Mouse (Mus musculus) liver, embryonic 14.5 days (tissue): ENCODE data around the gene Angptl8. TPM values are rescaled to one million over a fixed set of nuclear protein-coding genes. Genes with fewer than 3 reads are reported as not detected.

Experiments used
- ATAC-seq: fragments of 200-750 bp; cut with Nextera tagmentation; 2 replicates; pipeline ENCODE4 v1.8.0; 2017; ENCODE audit warnings: moderate number of reproducible peaks, mild to moderate bottlenecking, moderate library complexity; ENCODE audit not compliant: insufficient read depth
- DNase-seq, 3 experiments: peaks; one replicate each; pipeline ENCODE4 v3.0.0-alpha.2; 2012 to 2013; ENCODE audit warnings: low read depth in 3 of 3, low spot score in 3 of 3
- H3K27ac ChIP-seq: fragments of 300-500 bp; sonication (generic); 2 replicates; pipeline ENCODE4 v1.5.1; 2014; ENCODE audit warnings: moderate library complexity, mild to moderate bottlenecking, control low read depth, inconsistent platforms
- H3K27me3 ChIP-seq: fragments of 300-500 bp; sonication (generic); 2 replicates; pipeline ENCODE4 v1.6.1; 2014; ENCODE audit warnings: mild to moderate bottlenecking, low read length, moderate library complexity; ENCODE audit not compliant: control insufficient read depth, insufficient read depth
- H3K36me3 ChIP-seq: fragments of 300-500 bp; sonication (generic); replicated peaks from 2 replicates; pipeline ENCODE4 v1.6.1; 2014; ENCODE audit warnings: low read depth; ENCODE audit not compliant: control insufficient read depth, insufficient read depth
- H3K4me1 ChIP-seq, 2 experiments: fragments of 200-500 bp in 1 of 2; fragments of 300-500 bp in 1 of 2; sonication (generic) in 1 of 2; replicated peaks; 2 replicates each; pipeline ENCODE4 v1.6.1; 2012 to 2014; ENCODE audit warnings: antibody characterized with exemption in 1 of 2, inconsistent platforms in 1 of 2, low read length in 1 of 2; ENCODE audit not compliant: control insufficient read depth in 2 of 2, insufficient read depth in 2 of 2
- H3K4me2 ChIP-seq: fragments of 300-500 bp; sonication (generic); 2 replicates; pipeline ENCODE4 v1.6.1; 2014; ENCODE audit warnings: low read depth, mild to moderate bottlenecking, control low read depth, moderate library complexity
- H3K4me3 ChIP-seq, 2 experiments: fragments of 200-500 bp in 1 of 2; fragments of 300-500 bp in 1 of 2; sonication (generic) in 1 of 2; 2 replicates each; pipeline ENCODE4 v1.5.1; 2012 to 2014; ENCODE audit warnings: low read depth in 2 of 2, low read length in 2 of 2, mild to moderate bottlenecking in 2 of 2, control low read depth in 1 of 2, inconsistent platforms in 1 of 2, moderate library complexity in 1 of 2; ENCODE audit not compliant: insufficient read depth in 1 of 2
- H3K9ac ChIP-seq: fragments of 300-500 bp; sonication (generic); replicated peaks from 2 replicates; pipeline ENCODE4 v1.6.1; 2014; ENCODE audit warnings: mild to moderate bottlenecking, control low read depth, moderate library complexity
- H3K9me3 ChIP-seq: fragments of 300-500 bp; sonication (generic); 2 replicates; pipeline ENCODE4 v1.6.1; 2016; ENCODE audit warnings: low read length, mixed read lengths; ENCODE audit not compliant: control insufficient read depth
- CTCF ChIP-seq: IDR thresholded peaks from 2 replicates; pipeline ENCODE4 v1.5.1; 2016; ENCODE audit warnings: antibody characterized with exemption, low read depth, control low read depth
- EP300 ChIP-seq: IDR thresholded peaks from 2 replicates; pipeline ENCODE4 v1.6.1; 2016; ENCODE audit warnings: antibody characterized with exemption, low read depth
- WGBS: fragments of 180-500 bp; shearing (Covaris S2); extraction: QIAGEN DNeasy Blood & Tissue Kit; methylation state at CpG from one replicate; pipeline ENCODE4 v1.1.7; 2014; ENCODE audit not compliant: insufficient replicate concordance; 5-methylcytosine and 5-hydroxymethylcytosine counted together
- polyA plus RNA-seq, 2 experiments: library from polyadenylated mRNA; depleted of rRNA in 1 of 2; stranded (reverse) in 1 of 2; unstranded in 1 of 2; fragments of >200 nt; fragmentation: Nextera tagmentation in 1 of 2; extraction: Ambion mirVana in 1 of 2; gene quantifications; 2 replicates each; pipeline versions ENCODE4 v1.2.1 to v1.2.3; 2012 to 2014

Gene Angptl8
- polyA plus RNA-seq, 2 experiments: 19.6 to 20.4 TPM

DNA sequence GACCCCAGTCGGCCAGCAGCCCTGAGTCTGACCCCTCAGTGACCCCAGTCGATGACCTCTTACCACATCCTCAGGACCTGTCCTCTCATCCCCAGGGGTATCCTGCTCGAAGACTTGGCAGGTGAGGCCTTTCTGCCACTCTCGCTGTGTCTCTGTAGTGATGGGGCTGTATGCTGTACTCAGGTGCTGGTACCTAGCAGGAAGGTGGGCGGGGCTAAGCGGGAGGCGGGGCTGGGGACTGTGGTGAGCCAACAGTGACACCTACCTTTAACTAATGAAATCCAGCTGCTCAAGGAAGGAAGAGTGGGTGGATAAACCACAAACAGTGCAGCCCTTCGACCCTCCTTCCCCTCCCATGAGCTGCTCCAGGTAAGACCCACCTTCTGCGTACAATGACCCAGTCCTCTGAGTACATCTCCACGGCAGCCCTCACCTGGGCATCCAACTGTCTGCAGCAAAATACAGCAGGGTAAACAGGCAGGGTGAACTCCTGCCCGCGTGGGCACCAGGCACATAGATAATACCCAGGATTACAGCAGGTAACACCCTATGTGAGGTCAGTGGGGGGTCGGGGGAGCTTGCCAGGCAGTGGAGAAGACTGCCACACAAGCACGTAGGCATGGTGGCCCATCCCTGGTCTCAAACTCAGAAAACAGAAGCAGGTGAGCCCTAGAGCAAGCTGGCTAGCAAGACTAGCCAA is 10.2 kb downstream of the Angptl8 start:
- Histone ChIP-seq H3K4me1 (peaks cover 0 to 7% of the 10 kb centered on the region in 2 experiments; a peak in 1 of 4 replicates), H3K4me3 (no peak overlapping the region), H3K4me2 (no peak overlapping the region), H3K9me3 (no peaks in the 10 kb centered on the region), H3K27me3 (no peaks in the 10 kb centered on the region), H3K9ac (no peak overlapping the region), H3K36me3 (no peaks in the 10 kb centered on the region), H3K27ac (no peak overlapping the region)
- DNase-seq (no peak), ATAC-seq (peak; percentile 20; the same call in 1 of the 2 replicates)
- TF ChIP-seq CTCF (0 out of 2 replicates have a peak, but pooled peaks have one; percentile 21), EP300 (no peak)
- WGBS: 46% methylated on average over 14 of the region's 14 CpGs

DNA sequence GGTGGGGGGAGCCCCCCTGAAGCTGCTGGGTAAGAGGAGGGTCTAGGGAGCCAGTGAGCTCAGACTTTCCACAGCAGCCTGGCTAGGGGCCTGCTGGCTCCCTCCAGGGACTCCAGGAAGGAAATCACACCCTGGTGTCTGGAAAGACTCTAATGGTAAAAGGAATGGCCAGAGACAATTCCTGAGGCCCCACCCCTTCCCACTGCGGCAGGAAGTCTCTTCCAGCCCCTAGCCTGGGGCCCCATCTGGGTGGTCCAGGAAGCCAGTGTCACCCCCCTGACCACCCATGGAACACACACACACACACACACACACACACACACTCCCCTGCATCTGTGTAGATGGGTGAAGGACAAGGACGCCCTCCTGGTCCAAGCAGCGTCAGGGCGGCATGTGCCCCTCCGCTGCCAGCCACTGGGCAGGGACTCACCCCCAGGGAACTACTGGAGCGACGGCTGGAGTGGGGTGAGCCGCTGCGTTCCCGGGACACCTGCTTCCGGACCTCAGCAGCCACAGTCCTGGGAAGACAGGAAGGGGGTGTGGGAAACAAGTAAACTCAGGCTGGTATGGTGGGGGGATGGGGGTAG is 11.5 kb downstream of the Angptl8 start:
- Histone ChIP-seq H3K4me2 (no peak overlapping the region), H3K36me3 (no peaks in the 10 kb centered on the region), H3K4me3 (no peak overlapping the region), H3K4me1 (peaks cover under 1 to 7% of the 10 kb centered on the region in 2 experiments; a peak in 2 of 4 replicates), H3K9me3 (no peaks in the 10 kb centered on the region), H3K27ac (no peak overlapping the region), H3K27me3 (no peaks in the 10 kb centered on the region), H3K9ac (no peak overlapping the region)
- TF ChIP-seq CTCF (no peak), EP300 (no peak)
- ATAC-seq (peak; percentile 32; the same call in 1 of the 2 replicates), DNase-seq (no peak)
- 23% methylated on average over 11 of the region's 11 CpGs for WGBS

- H3K27me3 ChIP-seq: no peaks in the 10 kb centered on the region
- H3K27ac ChIP-seq: no peak overlapping the region
- no peak for ATAC-seq
- 33% methylated on average over 3 of the region's 3 CpGs for WGBS
- no peak overlapping the region for H3K4me2 ChIP-seq
- no peaks in the 10 kb centered on the region for H3K36me3 ChIP-seq
- no peak overlapping the region for H3K9ac ChIP-seq
- H3K9me3 ChIP-seq: no peaks in the 10 kb centered on the region
- H3K4me1 ChIP-seq: peaks cover 4 to 7% of the 10 kb centered on the region in 2 experiments; a peak in 2 of 4 replicates
- no peak for TF ChIP-seq EP300
- TF ChIP-seq CTCF: no peak
- H3K4me3 ChIP-seq: no peak overlapping the region
- no peak for DNase-seq
Measured at GRCm38 (mm10) chr9:21847425-21847824, 12.1 kb downstream of the Angptl8 start.

DNA sequence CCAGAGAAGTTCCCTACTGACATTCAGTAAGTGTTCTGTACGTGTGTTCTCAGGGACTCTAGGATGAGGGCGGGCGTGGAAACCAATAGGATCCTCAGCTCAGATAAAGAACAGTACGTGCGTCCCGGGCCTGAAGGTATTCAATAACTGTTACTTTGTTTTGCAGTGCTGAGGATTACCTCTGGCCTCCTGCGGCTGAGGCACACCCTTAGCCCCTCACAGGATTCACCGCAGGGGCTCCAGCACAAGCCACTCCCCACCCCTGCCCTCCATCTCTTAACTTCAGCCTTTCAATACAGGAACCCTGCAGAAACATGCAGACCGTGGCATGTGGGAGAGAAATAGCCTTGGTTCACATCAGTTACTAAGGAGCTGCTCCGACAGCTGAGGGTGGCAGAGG is 12.6 kb downstream of the Angptl8 start:
- H3K4me2 ChIP-seq: no peak overlapping the region
- no peak overlapping the region for H3K9ac ChIP-seq
- 36% methylated on average over 10 of the region's 10 CpGs for WGBS
- TF ChIP-seq EP300: no peak
- TF ChIP-seq CTCF: no peak
- ATAC-seq: no peak
- H3K27me3 ChIP-seq: no peaks in the 10 kb centered on the region
- no peak overlapping the region for H3K4me3 ChIP-seq
- H3K9me3 ChIP-seq: no peaks in the 10 kb centered on the region
- DNase-seq: no peak
- H3K27ac ChIP-seq: no peak overlapping the region
- peaks cover 4 to 10% of the 10 kb centered on the region in 2 experiments; a peak in 3 of 4 replicates for H3K4me1 ChIP-seq
- no peaks in the 10 kb centered on the region for H3K36me3 ChIP-seq
